Mouse (Mus musculus) hindbrain, embryonic 15.5 days (tissue): ENCODE results near the gene Nlk. TPM values are rescaled to one million over a fixed set of nuclear protein-coding genes. Genes with fewer than 3 reads are reported as not detected.

Experiments
- ATAC-seq: fragments of 200-750 bp; cut with Nextera tagmentation; 2 replicates; pipeline ENCODE4 v1.8.0; 2017; ENCODE audit warnings: low read depth, moderate number of reproducible peaks, moderate TSS enrichment; ENCODE audit not compliant: low FRiP score
- H3K27ac ChIP-seq: fragments of 300-500 bp; sonication (generic); replicated peaks from 2 replicates; pipeline ENCODE4 v1.5.1; 2015; ENCODE audit warnings: mild to moderate bottlenecking, inconsistent platforms
- H3K27me3 ChIP-seq: fragments of 300-500 bp; sonication (generic); 2 replicates; pipeline ENCODE4 v1.6.1; 2015; ENCODE audit warnings: control low read depth, inconsistent platforms
- H3K36me3 ChIP-seq: fragments of 300-500 bp; sonication (generic); 2 replicates; pipeline ENCODE4 v1.6.1; 2015; ENCODE audit warnings: control low read depth, inconsistent platforms
- H3K4me1 ChIP-seq: fragments of 300-500 bp; sonication (generic); replicated peaks from 2 replicates; pipeline ENCODE4 v1.6.1; 2015; ENCODE audit warnings: control low read depth, inconsistent platforms
- H3K4me2 ChIP-seq: fragments of 300-500 bp; sonication (generic); 2 replicates; pipeline ENCODE4 v1.6.1; 2015; ENCODE audit warnings: moderate library complexity, mild to moderate bottlenecking, inconsistent platforms
- H3K4me3 ChIP-seq: fragments of 300-500 bp; sonication (generic); 2 replicates; pipeline ENCODE4 v1.5.1; 2015; ENCODE audit warnings: mild to moderate bottlenecking, inconsistent platforms
- H3K9ac ChIP-seq: fragments of 300-500 bp; sonication (generic); 2 replicates; pipeline ENCODE4 v1.6.1; 2015; ENCODE audit warnings: inconsistent platforms
- H3K9me3 ChIP-seq: fragments of 300-500 bp; sonication (generic); 2 replicates; pipeline ENCODE4 v1.6.1; 2016; ENCODE audit warnings: control low read depth, inconsistent platforms
- WGBS: fragments of 180-500 bp; shearing (Covaris S2); methylation state at CpG from one replicate; pipeline ENCODE4 v1.1.7; 2015; 5-methylcytosine and 5-hydroxymethylcytosine counted together
- polyA plus RNA-seq: library from polyadenylated mRNA; unstranded; fragments of >200 nt; fragmentation: Nextera tagmentation; extraction: Ambion mirVana; gene quantifications from 2 replicates; pipeline ENCODE4 v1.2.1, GENCODE M21; 2015

Gene Nlk
- polyA plus RNA-seq, 1 experiment from 2014 or later, result 22.4 TPM

GRCm38 (mm10) chr11:78518931-78519330 lies 178.2 kb downstream of the Nlk start:
- Histone ChIP-seq H3K27ac (no peak overlapping the region), H3K4me1 (0 out of 2 replicates have a peak, but pooled peaks cover under 1% of the 10 kb centered on the region), H3K4me3 (no peak overlapping the region), H3K9me3 (no peaks in the 10 kb centered on the region), H3K27me3 (no peaks in the 10 kb centered on the region), H3K4me2 (no peak overlapping the region), H3K36me3 (peaks cover 90% of the 10 kb centered on the region), H3K9ac (no peak overlapping the region)
- 86% methylated on average over 10 of the region's 10 CpGs for WGBS
- no peak for ATAC-seq

Other genes with a start within 250 kb of the Nlk start
- 26.0 and 28.4 TPM in 2 replicates for gene Slc46a1, start 231.7 kb downstream of the Nlk start, polyA plus RNA-seq
- 47.3 and 53.2 TPM in 2 replicates for gene Sarm1, start 199.6 kb downstream of the Nlk start, polyA plus RNA-seq
- gene Vtn, start 198.3 kb downstream of the Nlk start, polyA plus RNA-seq, result 157 and 165 TPM in 2 replicates
- 0.12 and 0.14 TPM in 2 replicates for gene Sebox, start 193.9 kb downstream of the Nlk start, polyA plus RNA-seq
- 88.0 and 91.8 TPM in 2 replicates for gene Tmem199, start 185.2 kb downstream of the Nlk start, polyA plus RNA-seq
- 181 and 189 TPM in 2 replicates for gene Poldip2, start 185.2 kb downstream of the Nlk start, polyA plus RNA-seq
- gene Tnfaip1, start 161.0 kb downstream of the Nlk start, polyA plus RNA-seq, result 63.0 and 64.6 TPM in 2 replicates
- gene Ift20, start 161.0 kb downstream of the Nlk start, polyA plus RNA-seq, result 121 and 125 TPM in 2 replicates
- gene Tmem97, start 146.6 kb downstream of the Nlk start, polyA plus RNA-seq, result 44.5 and 45.7 TPM in 2 replicates
- gene Ccnq, start 54.4 kb upstream of the Nlk start, polyA plus RNA-seq, result 28.0 and 28.4 TPM in 2 replicates
- gene Lyrm9, start 129.2 kb upstream of the Nlk start, polyA plus RNA-seq, result 34.5 and 39.2 TPM in 2 replicates
- 1.1 and 1.6 TPM in 2 replicates for gene Nos2, start 223.4 kb upstream of the Nlk start, polyA plus RNA-seq